9 mouse cellular contexts compared by ENCODE assay signal in genomic region chr13:95959651-95960476, GRCm38 (mm10).
DNase-seq lines count a peak whose midpoint lies in the region; ATAC-seq and TF ChIP-seq lines count a peak whose summit lies in the region.
"Had no signal": no experiment of that assay in that cellular context is flagged by ENCODE, and none has a peak within 500 bp of the region (broad histone marks: within the 10 kb centered on the region; RNA-seq: fewer than 3 reads in every experiment).

No protein-coding gene starts in this region.

- peak overlapping the region; percentile 19 for H3K4me3 ChIP-seq in lung, embryonic 16.5 days (ENCODE audit: low read length)
- no peak overlapping the region for H3K4me3 ChIP-seq in embryonic facial prominence, embryonic 15.5 days (replicated peaks)
- no peak overlapping the region for H3K4me3 ChIP-seq in limb, embryonic 13.5 days
- peak overlapping the region; percentile 7 for H3K4me3 ChIP-seq in stomach, embryonic 14.5 days (ENCODE audit: low read depth, low read length)
- H3K4me3 ChIP-seq in left cerebral cortex, adult 2 months: no peak overlapping the region

- no peak for TF ChIP-seq CTCF in left cerebral cortex, adult 2 months (IDR thresholded peaks at IDR 0.05)

- peak overlapping the region; percentile 37; the same call in 1 of the 2 replicates for H3K9ac ChIP-seq in lung, embryonic 16.5 days (ENCODE audit: low read length)
- H3K9ac ChIP-seq in embryonic facial prominence, embryonic 15.5 days: peak overlapping the region; percentile 4; the same call in 1 of the 2 replicates
- peak overlapping the region; percentile 13; the same call in 1 of the 2 replicates for H3K9ac ChIP-seq in limb, embryonic 13.5 days
- H3K9ac ChIP-seq in stomach, embryonic 14.5 days (replicated peaks; ENCODE audit: low read depth, low read length): no peak overlapping the region

- no peak for ATAC-seq in lung, embryonic 16.5 days (ENCODE audit: low read depth)
- no peak for ATAC-seq in embryonic facial prominence, embryonic 15.5 days (ENCODE audit: insufficient number of reproducible peaks, low FRiP score, low TSS enrichment, low read depth)
- ATAC-seq in limb, embryonic 13.5 days (ENCODE audit: low FRiP score, low read depth): no peak
- ATAC-seq in stomach, embryonic 14.5 days (ENCODE audit: insufficient number of reproducible peaks, insufficient read depth, low FRiP score, low read depth): no peak

- DNase-seq in lung, postnatal 25 days (ENCODE audit: low spot score): no peak
- DNase-seq in c-Kit-positive CD71-positive TER-119-positive erythroid progenitor cells, embryonic 14.5 days (ENCODE audit: low spot score): no peak
- no peak for DNase-seq in left cerebral cortex, adult 2 months (ENCODE audit: extremely low spot score in 1 of 2, low spot score in 2 of 2)
- DNase-seq in cerebellum, adult 8-10 months: no peak
- DNase-seq: heart, postnatal 36 days had no signal

- H3K4me1 ChIP-seq in lung, embryonic 16.5 days (replicated peaks; ENCODE audit: control insufficient read depth, insufficient read depth, low read length): peaks cover 17% of the 10 kb centered on the region
- H3K4me1 ChIP-seq in embryonic facial prominence, embryonic 15.5 days: peaks cover 23% of the 10 kb centered on the region
- H3K4me1 ChIP-seq in limb, embryonic 13.5 days: peaks cover 33% of the 10 kb centered on the region
- H3K4me1 ChIP-seq in stomach, embryonic 14.5 days (ENCODE audit: control insufficient read depth, insufficient read depth, low read length): peaks cover 9% of the 10 kb centered on the region; the same call in 1 of the 2 replicates

- 0 out of 2 replicates have a peak, but pooled peaks cover 2% of the 10 kb centered on the region for H3K27me3 ChIP-seq in lung, embryonic 16.5 days (ENCODE audit: control insufficient read depth, insufficient read depth, low read depth, low read length)
- no peaks in the 10 kb centered on the region for H3K27me3 ChIP-seq in embryonic facial prominence, embryonic 15.5 days
- 0 out of 2 replicates have a peak, but pooled peaks cover 6% of the 10 kb centered on the region for H3K27me3 ChIP-seq in limb, embryonic 13.5 days
- no peaks in the 10 kb centered on the region for H3K27me3 ChIP-seq in stomach, embryonic 14.5 days (ENCODE audit: control insufficient read depth, insufficient read depth, low read length)

- H3K4me2 ChIP-seq in lung, embryonic 16.5 days (ENCODE audit: low read depth, low read length): peak overlapping the region; percentile 78
- H3K4me2 ChIP-seq in embryonic facial prominence, embryonic 15.5 days (replicated peaks): peak overlapping the region; percentile 30
- peak overlapping the region; percentile 49 for H3K4me2 ChIP-seq in limb, embryonic 13.5 days (replicated peaks)
- peak overlapping the region; percentile 76 for H3K4me2 ChIP-seq in stomach, embryonic 14.5 days (replicated peaks; ENCODE audit: low read depth, low read length)

- no peaks in the 10 kb centered on the region for H3K36me3 ChIP-seq in lung, embryonic 16.5 days (ENCODE audit: control insufficient read depth, insufficient read depth, low read length)
- no peaks in the 10 kb centered on the region for H3K36me3 ChIP-seq in embryonic facial prominence, embryonic 15.5 days
- no peaks in the 10 kb centered on the region for H3K36me3 ChIP-seq in limb, embryonic 13.5 days
- no peaks in the 10 kb centered on the region for H3K36me3 ChIP-seq in stomach, embryonic 14.5 days (ENCODE audit: control insufficient read depth, insufficient read depth, low read length)

- intact Hi-C loops in left cerebral cortex, adult 2 months (cut with DNase I): loop anchor here (2.0 to 10.0 kb wide), 3 partner anchors 47 to 395 kb away; partner anchors contain the start of gene Iqgap2

- H3K27ac ChIP-seq in lung, embryonic 16.5 days (ENCODE audit: low read length): no peak overlapping the region
- H3K27ac ChIP-seq in embryonic facial prominence, embryonic 15.5 days (replicated peaks): peak overlapping the region; percentile 79
- no peak overlapping the region for H3K27ac ChIP-seq in limb, embryonic 13.5 days
- peak overlapping the region; percentile 56 for H3K27ac ChIP-seq in stomach, embryonic 14.5 days (ENCODE audit: low read length)
- no peak overlapping the region for H3K27ac ChIP-seq in left cerebral cortex, adult 2 months

- WGBS in lung, embryonic 16.5 days: 9% methylated on average over 14 of the region's 14 CpGs
- WGBS in embryonic facial prominence, embryonic 15.5 days: 14% methylated on average over 14 of the region's 14 CpGs
- WGBS in limb, embryonic 13.5 days: 7% methylated on average over 14 of the region's 14 CpGs
- 8% methylated on average over 14 of the region's 14 CpGs for WGBS in stomach, embryonic 14.5 days

- H3K9me3 ChIP-seq in lung, embryonic 16.5 days (ENCODE audit: control insufficient read depth, low read length): no peaks in the 10 kb centered on the region
- no peaks in the 10 kb centered on the region for H3K9me3 ChIP-seq in embryonic facial prominence, embryonic 15.5 days (replicated peaks)
- H3K9me3 ChIP-seq in limb, embryonic 13.5 days: no peaks in the 10 kb centered on the region
- H3K9me3 ChIP-seq in stomach, embryonic 14.5 days (ENCODE audit: control insufficient read depth, low read depth, low read length): no peaks in the 10 kb centered on the region

Comparison
In these comparisons a context has a peak if more than half of its experiments do, and no peak if none do; other contexts are left out.
1. H3K27ac ChIP-seq: peak in embryonic facial prominence, embryonic 15.5 days (single experiment) and stomach, embryonic 14.5 days (single experiment); none in lung, embryonic 16.5 days (single experiment), limb, embryonic 13.5 days (single experiment) and left cerebral cortex, adult 2 months (single experiment).
2. H3K4me3 ChIP-seq: peak in lung, embryonic 16.5 days (single experiment) and stomach, embryonic 14.5 days (single experiment); none in embryonic facial prominence, embryonic 15.5 days (single experiment), limb, embryonic 13.5 days (single experiment) and left cerebral cortex, adult 2 months (single experiment).
3. Peak in every context shown above with its lines, with median percentiles within 50 percentile points of each other: H3K4me2 ChIP-seq.